Mouse (Mus musculus) MEL (cell line): Measurements from ENCODE around the gene Rab4b. TPM values are rescaled to one million over a fixed set of nuclear protein-coding genes. Genes with fewer than 3 reads are reported as not detected.

Experiments used
- DNase-seq: peaks from one replicate; pipeline ENCODE4 v3.0.0; 2011; ENCODE audit warnings: low read depth, low spot score
- H3K27ac ChIP-seq: 2 replicates; pipeline ENCODE4 v1.5.1; 2012; ENCODE audit warnings: low read depth, mild to moderate bottlenecking, control low read depth, low read length, moderate library complexity; ENCODE audit not compliant: control insufficient read depth
- H3K27me3 ChIP-seq, 2 experiments: fragments of 150-350 bp in 1 of 2; sonication (generic) in 1 of 2; 2 replicates each; pipeline ENCODE4 v1.6.1; 2012; ENCODE audit warnings: low read length in 2 of 2, mild to moderate bottlenecking in 2 of 2, improper control_type of control experiment in 1 of 2, moderate library complexity in 1 of 2; ENCODE audit not compliant: insufficient read depth in 2 of 2, control insufficient read depth in 1 of 2
- H3K36me3 ChIP-seq, 2 experiments: 2 replicates each; pipeline ENCODE4 v1.6.1; 2012 to 2014; ENCODE audit warnings: low read length in 2 of 2, improper control_type of control experiment in 1 of 2, inconsistent platforms in 1 of 2, mild to moderate bottlenecking in 1 of 2; ENCODE audit not compliant: insufficient read depth in 2 of 2, control insufficient read depth in 1 of 2
- H3K4me1 ChIP-seq, 2 experiments: fragments of 150-350 bp in 1 of 2; sonication (generic) in 1 of 2; 2 replicates each; pipeline ENCODE4 v1.6.1; 2012; ENCODE audit warnings: low read length in 2 of 2, improper control_type of control experiment in 1 of 2, mild to moderate bottlenecking in 1 of 2; ENCODE audit not compliant: insufficient read depth in 2 of 2, control insufficient read depth in 1 of 2
- H3K4me3 ChIP-seq, 2 experiments: fragments of 150-350 bp in 1 of 2; sonication (generic) in 1 of 2; 2 replicates each; pipeline ENCODE4 v1.5.1; 2012; ENCODE audit warnings: low read depth in 2 of 2, low read length in 2 of 2, mild to moderate bottlenecking in 2 of 2, moderate library complexity in 2 of 2, control low read depth in 1 of 2, improper control_type of control experiment in 1 of 2; ENCODE audit not compliant: control insufficient read depth in 1 of 2, insufficient read depth in 1 of 2
- H3K79me2 ChIP-seq: 2 replicates; pipeline ENCODE4 v1.6.1; 2012; ENCODE audit warnings: mild to moderate bottlenecking, low read length, moderate library complexity; ENCODE audit not compliant: control insufficient read depth, poor library complexity, insufficient read depth
- H3K9ac ChIP-seq: 2 replicates; pipeline ENCODE4 v1.6.1; 2012; ENCODE audit warnings: low read depth, mild to moderate bottlenecking, control low read depth, low read length, moderate library complexity; ENCODE audit not compliant: control insufficient read depth, poor library complexity, severe bottlenecking
- H3K9me3 ChIP-seq: fragments of 150-350 bp; sonication (generic); replicated peaks from 2 replicates; pipeline ENCODE4 v1.6.1; 2012; ENCODE audit warnings: mild to moderate bottlenecking, low read length, improper control_type of control experiment, moderate library complexity; ENCODE audit not compliant: insufficient read depth
- BHLHE40 ChIP-seq: IDR thresholded peaks from 2 replicates; pipeline ENCODE4 v1.6.1; 2012; ENCODE audit warnings: low read depth, mild to moderate bottlenecking, inconsistent platforms, low read length, improper control_type of control experiment, borderline replicate concordance
- CHD1 ChIP-seq: IDR thresholded peaks from 2 replicates; pipeline ENCODE4 v1.6.1; 2012; ENCODE audit warnings: low read depth, mild to moderate bottlenecking, inconsistent platforms, low read length, improper control_type of control experiment
- CTCF ChIP-seq, 3 experiments: IDR thresholded peaks in 2 of 3; conservative IDR thresholded peaks in 1 of 3; 2 replicates each; pipeline ENCODE4 v1.5.1; 2011 to 2012; ENCODE audit warnings: low read length in 3 of 3, low read depth in 2 of 3, mild to moderate bottlenecking in 2 of 3, improper control_type of control experiment in 1 of 3, inconsistent platforms in 1 of 3, mixed read lengths in 1 of 3, moderate library complexity in 1 of 3; ENCODE audit not compliant: control insufficient read depth in 1 of 3, insufficient read depth in 1 of 3, poor library complexity in 1 of 3, severe bottlenecking in 1 of 3
- ELF1 ChIP-seq: IDR thresholded peaks from 2 replicates; pipeline ENCODE4 v1.6.1; 2014; ENCODE audit warnings: low read depth, mild to moderate bottlenecking, inconsistent platforms, low read length, improper control_type of control experiment, moderate library complexity
- GABPA ChIP-seq: IDR thresholded peaks from 2 replicates; pipeline ENCODE4 v1.6.1; 2012; ENCODE audit warnings: low read depth, mild to moderate bottlenecking, inconsistent platforms, low read length, improper control_type of control experiment, moderate library complexity
- GATA1 ChIP-seq: IDR thresholded peaks from 2 replicates; pipeline ENCODE4 v1.6.1; 2011; ENCODE audit warnings: low read depth, low read length, improper control_type of control experiment
- KAT2A ChIP-seq: conservative IDR thresholded peaks from 2 replicates; pipeline ENCODE4 v1.6.1; 2012; ENCODE audit warnings: low read depth, low read length, improper control_type of control experiment, inconsistent platforms
- MAFK ChIP-seq: IDR thresholded peaks from 2 replicates; pipeline ENCODE4 v1.6.1; 2011; ENCODE audit warnings: low read depth, mild to moderate bottlenecking, low read length, improper control_type of control experiment, borderline replicate concordance
- MAX ChIP-seq: IDR thresholded peaks from 2 replicates; pipeline ENCODE4 v1.6.1; 2011; ENCODE audit warnings: low read length, improper control_type of control experiment
- MEF2A ChIP-seq: IDR thresholded peaks from 2 replicates; pipeline ENCODE4 v1.6.1; 2014; ENCODE audit warnings: low read depth, mild to moderate bottlenecking, inconsistent platforms, low read length, improper control_type of control experiment; ENCODE audit not compliant: poor library complexity, insufficient replicate concordance, severe bottlenecking; ENCODE audit errors: extremely low read depth
- MXI1 ChIP-seq: IDR thresholded peaks from 2 replicates; pipeline ENCODE4 v1.6.1; 2011; ENCODE audit warnings: mild to moderate bottlenecking, low read depth, low read length, improper control_type of control experiment
- MYC ChIP-seq: IDR thresholded peaks from 2 replicates; pipeline ENCODE4 v1.6.1; 2011; ENCODE audit warnings: low read depth, mild to moderate bottlenecking, low read length, improper control_type of control experiment, moderate library complexity
- NELFE ChIP-seq: IDR thresholded peaks from 2 replicates; pipeline ENCODE4 v1.6.1; 2011; ENCODE audit warnings: low read depth, low read length, improper control_type of control experiment
- NRF1 ChIP-seq: IDR thresholded peaks from 2 replicates; pipeline ENCODE4 v1.6.1; 2014; ENCODE audit warnings: low read depth, mild to moderate bottlenecking, inconsistent platforms, low read length, improper control_type of control experiment, moderate library complexity; ENCODE audit not compliant: poor library complexity, insufficient read depth, severe bottlenecking
- POLR2AphosphoS2 ChIP-seq: IDR thresholded peaks from 2 replicates; pipeline ENCODE4 v1.6.1; 2011; ENCODE audit warnings: low read length, improper control_type of control experiment
- POLR2AphosphoS5 ChIP-seq: IDR thresholded peaks from 2 replicates; pipeline ENCODE4 v1.6.1; 2012; ENCODE audit warnings: low read depth, borderline replicate concordance, mild to moderate bottlenecking, inconsistent platforms, low read length, moderate library complexity, mixed read lengths
- TAL1 ChIP-seq: IDR thresholded peaks from 2 replicates; pipeline ENCODE4 v1.6.1; 2012; ENCODE audit warnings: mild to moderate bottlenecking, inconsistent platforms, low read length, moderate library complexity, mixed read lengths
- ZC3H11A ChIP-seq: IDR thresholded peaks from 2 replicates; pipeline ENCODE4 v1.6.1; 2012; ENCODE audit warnings: low read depth, mild to moderate bottlenecking, inconsistent platforms, low read length, improper control_type of control experiment
- ZKSCAN1 ChIP-seq: IDR thresholded peaks from 2 replicates; pipeline ENCODE4 v1.6.1; 2012; ENCODE audit warnings: low read depth, mild to moderate bottlenecking, inconsistent platforms, low read length, improper control_type of control experiment, moderate library complexity
- ZMIZ1 ChIP-seq: IDR thresholded peaks from 2 replicates; pipeline ENCODE4 v1.6.1; 2012; ENCODE audit warnings: low read depth, mild to moderate bottlenecking, inconsistent platforms, low read length, improper control_type of control experiment, moderate library complexity
- ZNF384 ChIP-seq: IDR thresholded peaks from 2 replicates; pipeline ENCODE4 v1.6.1; 2012; ENCODE audit warnings: low read depth, mild to moderate bottlenecking, inconsistent platforms, low read length, improper control_type of control experiment
- polyA plus RNA-seq, 2 experiments: library from polyadenylated mRNA; stranded (reverse) in 1 of 2; unstranded in 1 of 2; fragments of >175 nt in 1 of 2; fragments of >200 nt in 1 of 2; gene quantifications; 2 replicates each; pipeline versions ENCODE4 v1.2.1 to v1.2.4; 2012; ENCODE audit warnings: low replicate concordance in 2 of 2, low read depth in 1 of 2; ENCODE audit not compliant: insufficient read length in 2 of 2, insufficient read depth in 1 of 2, missing spikeins in 1 of 2
- total RNA-seq: library from RNA; depleted of rRNA; stranded (reverse); fragments of 300-350 nt; gene quantifications from 2 replicates; pipeline ENCODE4 v1.2.3, GENCODE M21; 2012

Rab4b gene
- total and polyA plus RNA-seq, 3 experiments = 6.7 to 32.6 TPM; not detected in 1

GRCm38 (mm10) chr7:27170981-27171380 is 7.7 kb downstream of the Rab4b start (continued):
- TF ChIP-seq MAFK = no peak

- Histone ChIP-seq H3K4me3 (no peak overlapping the region), H3K36me3 (peaks cover 0 to 3% of the 10 kb centered on the region in 2 experiments; a peak in 1 of 4 replicates), H3K9ac (no peak overlapping the region), H3K27ac (peak overlapping the region; percentile 96; the same call in 1 of the 2 replicates), H3K4me1 (peaks cover 7 to 10% of the 10 kb centered on the region in 2 experiments; a peak in 3 of 4 replicates), H3K9me3 (no peaks in the 10 kb centered on the region), H3K79me2 (peaks cover 10% of the 10 kb centered on the region), H3K27me3 (no peaks in the 10 kb centered on the region)
- DNase-seq = no peak
- TF ChIP-seq BHLHE40 (no peak), MEF2A (no peak), NELFE (no peak)
These were observed 10.3 kb downstream of the Rab4b start for GRCm38 (mm10) chr7:27168371-27168770.

- Histone ChIP-seq H3K9me3 (no peaks in the 10 kb centered on the region), H3K4me1 (peaks cover 7 to 10% of the 10 kb centered on the region in 2 experiments; a peak in 3 of 4 replicates), H3K79me2 (peaks cover 11% of the 10 kb centered on the region), H3K36me3 (peaks cover 0 to 3% of the 10 kb centered on the region in 2 experiments; a peak in 1 of 4 replicates), H3K27me3 (no peaks in the 10 kb centered on the region), H3K27ac (peak overlapping the region; percentile 96), H3K4me3 (peak overlapping the region; percentile 69 to 73), H3K9ac (peak overlapping the region; percentile 88)
- TF ChIP-seq BHLHE40 (no peak; the same call in 1 of the 2 replicates), KAT2A (0 out of 2 replicates have a peak, but pooled peaks have one; percentile 20), ZNF384 (no peak), MYC (peak; percentile 63), GATA1 (no peak), POLR2AphosphoS5 (no peak), MAX (peak; percentile 87), MXI1 (no peak; the same call in none of the 2 replicates), ZMIZ1 (no peak), TAL1 (no peak), ZC3H11A (no peak), MAFK (0 out of 2 replicates have a peak, but pooled peaks have one; percentile 13), ELF1 (no peak), POLR2AphosphoS2 (no peak), ZKSCAN1 (no peak), NELFE (no peak), NRF1 (no peak), CHD1 (no peak), GABPA (no peak), CTCF (IDR thresholded peaks at IDR 0.05 in 2 of 3, conservative IDR thresholded peaks at IDR 0.05 in 1 of 3; ENCODE audit: control insufficient read depth in 1 of 3, insufficient read depth in 1 of 3, low read depth in 2 of 3, low read length in 3 of 3, poor library complexity in 1 of 3, severe bottlenecking in 1 of 3) (no peak)
- no peak for DNase-seq
These were observed 11.1 kb downstream of the Rab4b start for GRCm38 (mm10) chr7:27167475-27168094.
